Mouse (Mus musculus): ENCODE data around the gene Gm20815.
"Not testable (repeated sequence)": the region's sequence is repeated elsewhere in the genome, so short reads cannot be mapped to it uniquely, and the experiment has no call there.

The Gm20815 gene

GRCm38 (mm10) chrY:8835069-8835468 lies at the start of gene Gm20815:
Gene Gm20815 (minus strand): TSS chrY:8835169.
- not testable (repeated sequence) for DNase-seq
